Mouse (Mus musculus) fibroblast of lung, adult 2 months (primary cell): Measurements from ENCODE around the gene Stard5.

ENCODE experiments used
- DNase-seq: peaks from one replicate; pipeline ENCODE4 v3.0.0-alpha.2; 2011; ENCODE audit warnings: low read depth

The Stard5 gene

DNA sequence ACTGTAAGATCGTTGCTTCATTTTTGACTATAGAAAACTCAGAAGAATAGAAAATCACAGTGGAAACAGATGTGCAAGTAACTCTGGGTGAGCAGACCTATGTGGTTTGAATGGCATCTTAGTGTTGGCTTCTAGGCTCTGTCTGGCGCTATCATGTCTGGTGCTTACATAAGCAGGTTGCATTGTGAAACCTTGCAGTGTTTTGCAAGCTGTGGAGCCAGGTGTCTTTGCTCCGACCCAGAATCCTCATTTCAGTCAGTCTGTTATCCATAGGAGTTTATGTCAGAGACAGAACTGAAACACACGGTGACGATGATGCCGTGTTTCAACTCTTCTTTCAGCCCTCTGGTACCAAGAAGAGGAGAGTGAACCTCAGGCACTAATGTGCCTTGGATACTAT is 2.1 kb downstream of the Stard5 start:
- DNase-seq = no peak

- no peak for DNase-seq
Observed at GRCm38 (mm10) chr7:83635726-83636125, 4.0 kb downstream of the Stard5 start.

DNA sequence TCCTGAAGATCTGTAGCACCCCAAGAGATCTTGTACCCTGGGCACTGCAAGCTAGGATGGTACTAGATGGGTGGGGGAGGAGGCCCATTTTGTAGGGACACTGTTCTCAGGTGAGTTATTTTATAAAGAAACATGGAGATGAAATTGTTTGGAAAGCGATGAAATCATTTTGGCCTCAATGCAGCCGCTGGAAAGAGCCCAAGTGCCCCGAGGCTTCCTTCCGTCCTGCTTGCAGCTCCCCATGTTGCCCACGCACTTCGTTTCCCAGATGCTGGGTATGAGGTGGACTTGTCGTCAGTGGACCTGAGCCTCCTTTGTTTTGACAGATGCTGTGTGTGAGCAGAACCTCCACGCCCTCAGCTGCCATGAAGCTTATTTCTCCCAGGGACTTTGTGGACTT is 4.7 kb downstream of the Stard5 start:
- no peak for DNase-seq

DNA sequence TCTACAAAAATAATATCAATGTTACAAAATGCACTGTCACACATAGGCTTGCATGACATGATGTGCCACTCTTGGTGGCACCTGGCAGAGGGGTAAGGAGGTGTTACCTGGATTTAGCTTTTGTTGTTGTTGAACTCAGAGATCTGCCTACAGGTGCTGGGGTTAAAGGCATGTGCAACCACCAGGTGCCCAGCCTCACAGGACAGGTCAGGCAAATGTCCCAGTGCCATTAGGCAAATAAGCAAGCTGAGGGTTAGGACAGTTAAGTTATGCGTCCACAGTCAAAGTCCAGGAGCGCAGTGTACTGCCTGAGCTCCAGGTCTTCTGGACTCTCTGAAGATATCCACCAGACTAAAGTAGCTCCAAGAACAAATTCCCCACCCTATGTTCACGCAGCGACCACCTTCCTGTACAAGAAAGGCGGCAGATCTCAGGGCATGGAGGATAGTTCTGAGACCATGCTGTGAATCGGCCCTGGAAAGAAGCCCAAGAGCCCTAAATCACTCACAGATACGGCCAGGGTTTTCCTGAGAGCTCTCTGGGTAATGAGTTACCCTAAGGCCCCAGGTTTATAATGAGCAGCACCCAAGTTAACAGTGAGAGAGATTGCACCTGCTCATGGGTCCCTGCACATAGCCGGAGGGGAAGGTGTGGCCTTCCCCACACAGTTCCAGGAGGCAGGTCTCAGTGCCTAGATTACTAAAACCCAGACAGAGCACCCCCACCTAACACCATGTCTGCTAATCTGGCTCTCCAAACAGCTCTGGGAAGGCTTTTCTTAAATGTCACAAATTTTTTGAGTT is 6.2 kb downstream of the Stard5 start:
- DNase-seq = no peak

DNA sequence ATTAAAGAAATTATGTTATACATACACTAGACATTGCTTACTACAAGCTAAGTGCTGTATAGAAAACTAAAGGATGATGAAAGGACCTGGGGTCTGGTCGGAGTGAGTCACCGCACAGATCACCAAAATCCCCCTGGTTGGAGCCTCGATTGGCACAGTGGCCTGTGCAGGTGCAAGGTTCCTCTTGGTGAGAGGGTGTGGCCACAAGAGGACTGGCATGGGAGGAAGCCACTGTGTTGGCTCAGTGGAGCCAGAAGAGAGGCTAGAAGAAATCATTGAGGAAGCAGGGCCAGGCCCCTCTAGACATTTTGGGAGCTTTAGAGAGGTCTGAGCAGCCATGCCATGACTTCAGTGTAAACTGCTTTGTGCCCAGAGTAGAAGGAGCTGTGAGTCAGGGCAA is 7.3 kb downstream of the Stard5 start:
- DNase-seq = no peak

DNA sequence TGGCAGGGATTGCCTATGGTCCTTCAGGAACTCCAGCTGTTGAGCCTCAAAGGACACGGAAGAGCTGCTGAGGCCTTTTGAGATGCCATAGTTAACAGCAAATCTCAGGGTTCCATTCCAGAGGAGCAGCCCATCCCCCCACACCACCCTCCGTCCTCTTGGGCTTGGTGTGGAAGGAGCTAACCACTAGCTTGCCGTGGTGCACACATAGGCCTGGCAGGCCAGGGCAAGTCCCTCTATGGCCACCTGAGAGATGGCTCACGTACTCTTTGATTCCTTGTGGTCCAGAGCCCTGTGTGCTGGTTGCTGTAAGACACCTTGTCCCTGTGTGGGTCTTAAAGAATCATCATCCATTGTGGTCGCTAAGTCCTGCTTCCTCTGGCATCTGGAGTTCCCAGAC is 8.8 kb downstream of the Stard5 start:
- DNase-seq = no peak

GRCm38 (mm10) chr7:83641163-83641562 is 9.4 kb downstream of the Stard5 start:
- DNase-seq = no peak

GRCm38 (mm10) chr7:83643581-83643980 is 11.8 kb downstream of the Stard5 start:
- DNase-seq = no peak

GRCm38 (mm10) chr7:83644761-83645160 is 13.0 kb downstream of the Stard5 start:
- no peak for DNase-seq

DNA sequence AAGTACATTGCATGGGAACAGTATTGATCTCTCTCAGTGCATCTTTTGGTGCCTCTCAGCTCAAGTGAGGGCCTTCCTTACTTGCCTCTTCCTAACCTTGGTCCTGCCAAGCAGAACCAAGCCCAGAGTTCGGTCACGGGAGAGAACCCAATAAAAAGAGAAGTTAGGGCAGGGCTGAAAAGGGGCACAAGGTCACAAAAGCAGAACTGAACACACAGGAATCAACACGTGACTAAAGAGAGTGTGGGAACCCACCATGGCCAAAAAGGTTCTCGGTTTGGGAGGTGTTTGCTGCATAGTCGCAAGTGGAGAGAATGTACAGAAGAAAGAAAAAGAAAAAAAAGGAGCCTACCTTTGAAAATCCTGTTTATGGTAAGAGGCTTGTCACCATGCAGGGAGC is 13.7 kb downstream of the Stard5 start:
- DNase-seq = no peak

- no peak for DNase-seq
Observed at GRCm38 (mm10) chr7:83648807-83649206, 17.0 kb downstream of the Stard5 start.

DNA sequence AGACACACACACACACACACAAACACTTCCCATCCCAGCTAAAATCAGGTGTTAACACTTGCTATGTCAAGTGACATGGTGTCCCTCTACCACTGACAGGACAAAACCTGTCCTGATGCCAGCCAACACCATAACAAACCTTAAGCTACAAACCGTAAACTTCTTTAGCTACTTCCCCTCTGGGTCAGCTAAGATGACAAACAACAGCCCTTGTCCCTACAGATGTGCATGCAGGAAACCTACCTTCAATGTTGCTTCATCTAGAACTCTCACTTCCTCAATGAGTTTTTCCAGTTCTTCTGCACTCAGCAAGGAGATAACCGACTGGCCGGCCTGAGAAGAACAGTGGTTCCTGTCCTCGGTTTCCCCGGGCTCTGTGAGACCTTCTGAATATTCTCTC is 18.9 kb downstream of the Stard5 start:
- DNase-seq = no peak

- DNase-seq = no peak
Observed at GRCm38 (mm10) chr7:83652498-83652897, 20.7 kb downstream of the Stard5 start.

DNA sequence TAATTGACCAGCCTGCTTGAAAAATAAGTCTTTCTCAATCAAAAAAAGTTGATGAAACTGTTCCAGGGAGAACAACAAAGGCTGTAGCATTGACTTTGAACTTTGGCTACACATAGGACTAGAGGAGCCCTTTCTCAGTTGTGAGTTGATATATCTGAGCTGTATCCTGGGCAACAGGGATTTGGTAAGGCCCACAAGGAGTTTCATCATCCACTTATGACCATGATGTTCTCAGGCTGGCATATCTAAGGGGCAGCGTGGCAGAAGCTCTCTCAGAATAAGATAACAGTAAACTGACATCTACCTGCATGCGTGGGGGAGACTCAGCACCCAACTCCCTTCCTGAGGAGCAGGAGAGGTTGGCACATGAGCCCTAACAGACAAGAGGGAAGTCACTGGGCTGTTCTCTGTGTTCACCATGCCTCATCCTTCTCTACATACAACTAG is 21.9 kb downstream of the Stard5 start:
- DNase-seq = no peak

DNA sequence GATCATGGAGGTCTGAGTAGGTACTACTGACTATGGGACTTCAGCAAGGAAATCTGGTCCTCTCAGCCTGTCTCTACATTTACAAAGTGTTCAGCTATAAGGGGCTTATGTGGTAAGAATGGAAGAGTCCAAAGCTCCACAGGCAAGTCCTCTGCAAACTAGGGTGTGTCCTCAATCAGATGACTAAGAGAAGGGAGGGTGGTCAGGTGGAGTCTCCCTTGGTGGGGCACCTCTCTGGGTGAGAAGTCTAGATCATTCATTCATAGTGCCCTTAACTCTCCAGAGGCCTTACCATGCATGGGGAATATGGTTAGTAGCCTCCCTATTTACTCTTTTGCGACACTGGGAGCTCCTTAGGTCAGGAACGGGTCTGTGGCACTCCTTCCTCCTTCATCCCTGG is 22.4 kb downstream of the Stard5 start:
- DNase-seq = no peak

DNA sequence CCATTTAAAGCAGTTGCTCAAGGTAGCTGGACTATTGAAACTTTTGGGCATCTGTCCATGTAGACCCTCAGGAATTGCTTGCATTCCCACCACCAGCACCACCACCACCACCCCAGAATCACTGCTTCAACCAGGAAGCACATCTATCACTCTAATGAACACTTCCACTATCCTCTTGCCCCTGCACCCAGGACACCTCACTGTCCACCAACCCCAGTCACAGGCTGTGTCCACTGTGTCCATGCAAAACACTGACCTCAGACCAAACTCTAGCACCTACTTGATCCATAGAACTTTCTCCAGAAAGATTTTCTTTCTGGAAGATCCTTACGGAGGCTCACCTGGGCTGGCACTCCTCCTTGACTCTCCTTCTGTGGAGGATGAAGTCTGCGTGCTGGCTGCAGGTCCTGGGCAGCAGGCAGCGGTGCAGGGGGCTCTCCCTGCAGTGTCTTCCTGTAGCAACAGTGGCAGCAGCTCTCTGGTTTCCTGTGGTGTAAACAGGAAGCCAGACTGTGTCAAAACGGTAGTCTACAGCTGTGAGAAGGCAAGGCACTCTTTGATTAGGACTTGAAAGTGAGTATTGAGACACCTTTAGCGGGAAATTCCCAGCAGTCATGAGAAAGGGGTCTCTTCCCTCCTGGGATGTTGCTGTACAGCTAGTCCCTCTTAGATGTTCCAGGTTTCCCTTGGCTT is 23.3 kb downstream of the Stard5 start:
- DNase-seq = no peak

GRCm38 (mm10) chr7:83658716-83659115 is 27.0 kb downstream of the Stard5 start:
- DNase-seq = no peak

DNA sequence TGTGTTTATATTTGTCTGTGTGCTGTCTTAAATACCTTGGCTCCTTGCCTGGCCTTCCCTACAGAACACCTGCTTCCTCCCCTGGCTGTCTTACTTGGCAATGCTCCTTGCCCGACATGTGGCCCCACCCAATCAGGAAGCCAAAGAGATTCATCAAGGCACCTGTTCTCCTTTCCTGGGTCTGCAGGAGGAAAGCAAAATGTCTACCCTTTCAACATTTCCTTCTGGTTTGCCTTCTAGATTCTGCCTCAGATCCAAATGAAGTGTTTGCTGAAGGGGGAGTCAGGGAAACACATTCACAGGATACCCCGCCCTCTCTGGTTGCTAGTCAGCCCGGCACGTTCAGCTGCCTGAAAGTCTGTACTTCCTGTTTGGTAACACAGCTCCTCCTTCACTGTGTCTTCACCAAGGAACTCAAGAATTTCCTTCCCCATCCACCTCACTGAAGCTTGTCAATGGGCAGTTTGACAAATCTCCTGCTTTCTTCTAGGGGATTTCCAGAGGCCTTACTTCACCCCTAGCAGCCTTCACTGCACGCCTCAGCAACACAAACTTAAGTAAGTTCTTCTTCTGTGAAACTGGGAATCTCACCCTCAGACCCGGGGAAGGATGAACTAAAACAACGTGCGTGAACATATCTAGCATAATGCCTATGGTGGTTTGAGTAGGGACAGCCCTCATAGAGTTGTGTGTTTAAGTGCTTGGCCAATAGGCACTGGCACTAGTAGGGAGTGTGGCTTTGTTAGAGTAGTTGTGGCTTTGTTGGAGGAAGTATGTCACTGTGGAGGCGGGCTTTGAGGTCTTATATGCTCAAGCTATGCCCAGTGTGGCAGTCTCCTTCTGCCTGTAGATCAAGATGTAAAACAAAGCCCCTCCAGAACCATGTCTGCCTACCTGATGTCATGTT is 27.7 kb downstream of the Stard5 start:
- no peak for DNase-seq

DNA sequence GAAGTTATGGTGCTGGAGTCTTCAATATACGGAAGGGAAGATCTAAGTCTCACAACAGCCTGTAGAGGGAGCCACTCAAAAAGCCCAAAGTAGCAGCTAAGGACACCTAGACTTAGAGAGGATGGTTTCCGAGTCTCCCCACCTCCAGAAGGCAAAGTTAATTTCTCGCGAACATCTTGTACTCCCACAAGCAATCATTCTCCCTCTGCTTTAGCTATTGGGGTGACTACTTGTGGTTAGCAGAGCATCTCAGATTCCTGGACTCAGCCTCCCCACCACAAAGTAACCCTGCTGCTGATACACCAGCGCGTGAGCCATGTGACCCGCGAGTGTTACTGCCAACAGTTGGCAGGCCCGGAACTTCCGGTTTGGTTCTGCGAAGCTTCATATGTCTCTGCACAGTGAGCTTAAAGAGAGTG is 28.5 kb downstream of the Stard5 start:
- DNase-seq = no peak

- no peak for DNase-seq
Observed at GRCm38 (mm10) chr7:83661031-83661430, 29.3 kb downstream of the Stard5 start.

DNA sequence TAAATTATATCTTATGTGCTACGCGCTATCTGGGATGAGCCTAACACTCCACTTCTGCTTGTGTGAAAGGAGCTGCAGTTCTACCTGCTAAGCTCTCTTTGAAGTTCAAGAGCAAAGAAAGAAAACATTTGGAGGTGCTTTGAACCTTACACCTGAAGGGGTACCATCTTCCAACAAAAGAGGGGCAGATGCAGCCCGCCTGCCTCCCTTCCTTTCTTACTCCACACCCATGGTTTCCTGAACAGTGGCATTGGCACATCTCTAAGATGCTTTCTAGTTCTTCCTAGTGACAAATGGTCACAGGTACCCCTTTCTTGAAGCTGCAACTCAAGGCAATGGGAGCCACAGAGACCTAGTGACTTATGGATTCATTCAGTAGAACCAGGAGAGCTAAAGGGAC is 30.0 kb downstream of the Stard5 start:
- DNase-seq = no peak

DNA sequence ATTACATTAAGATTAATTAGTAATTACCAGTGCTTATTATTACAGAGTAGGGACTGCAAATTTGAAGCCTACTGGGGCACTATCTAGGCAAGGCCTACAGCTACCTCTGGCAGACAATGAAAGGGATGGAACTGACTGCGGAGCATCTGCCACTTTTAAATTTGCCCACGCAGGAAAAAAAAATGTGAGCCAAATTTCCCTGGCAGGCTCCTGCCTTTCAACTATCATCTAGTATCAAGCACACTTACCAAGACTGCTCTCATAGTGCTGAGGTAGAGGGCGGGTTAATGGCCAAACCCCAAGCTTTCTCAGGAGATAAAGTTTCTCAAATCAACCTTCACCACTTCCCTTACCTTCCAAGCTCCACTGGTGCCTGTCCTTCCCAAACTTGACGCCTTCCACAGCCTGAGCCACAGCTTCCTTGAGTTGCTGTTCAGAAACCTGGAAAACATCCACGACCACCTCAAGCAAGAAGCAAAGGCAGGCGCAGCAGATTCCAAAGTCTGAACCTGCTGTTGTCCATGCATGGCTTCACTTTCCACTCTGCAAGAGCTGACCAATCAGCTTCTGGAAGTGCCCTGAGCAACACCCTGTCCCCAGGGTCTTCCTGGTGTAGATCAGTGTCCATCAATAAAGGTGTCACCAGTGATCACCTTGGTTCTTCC is 31.1 kb downstream of the Stard5 start:
- DNase-seq = no peak
